Mouse (Mus musculus): ENCODE results near the gene B4galnt3. TPM values are rescaled to one million over a fixed set of nuclear protein-coding genes. Genes with fewer than 3 reads are reported as not detected.

Gene B4galnt3
- polyA plus RNA-seq, 1 experiment from 2014 or later: 0.11 TPM

DNA sequence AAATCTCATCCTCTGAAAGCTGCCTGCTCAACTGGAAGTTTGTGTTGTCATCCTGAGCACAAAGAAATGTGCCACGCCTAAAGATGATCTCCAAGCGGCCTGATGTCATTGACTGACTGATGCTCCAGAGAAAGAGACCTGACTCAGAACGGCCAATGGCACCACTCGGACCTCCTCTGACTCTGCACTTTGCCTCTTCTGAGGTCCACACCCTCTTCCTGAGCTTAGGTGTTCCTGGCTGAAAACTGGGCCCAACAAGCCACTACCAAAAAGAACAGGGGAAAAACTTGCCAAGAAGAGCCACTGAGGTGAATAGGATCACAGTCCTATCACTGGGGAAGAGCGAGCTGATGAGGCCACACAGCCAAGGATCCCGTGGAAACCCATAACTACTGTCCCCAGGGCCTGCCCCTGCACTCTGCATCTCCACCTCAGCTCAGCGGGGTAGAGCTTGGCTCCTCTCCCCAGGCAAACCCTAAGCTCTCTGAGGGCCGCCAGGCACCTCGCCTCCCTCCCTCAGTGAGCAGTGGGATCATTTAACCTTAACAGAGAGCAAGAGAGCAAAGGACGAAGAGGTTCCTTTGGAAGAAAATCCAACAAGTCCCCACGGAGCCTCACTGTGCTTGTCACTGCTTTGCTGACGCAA lies 31.4 kb downstream of the B4galnt3 start:
- Histone ChIP-seq H3K9me3 (replicated peaks) (no peaks in the 10 kb centered on the region), H3K27me3 (ENCODE audit: low read depth, poor library complexity, severe bottlenecking) (no peaks in the 10 kb centered on the region), H3K4me1 (0 out of 2 replicates have a peak, but pooled peaks cover 5% of the 10 kb centered on the region), H3K4me3 (no peak overlapping the region), H3K27ac (replicated peaks) (no peak overlapping the region), H3K36me3 (no peaks in the 10 kb centered on the region)
- 56% methylated on average over 12 of the region's 12 CpGs for WGBS
- DNase-seq (ENCODE audit: low spot score): no peak

GRCm38 (mm10) chr6:120259481-120259880 lies 34.9 kb downstream of the B4galnt3 start:
- Histone ChIP-seq H3K36me3 (no peaks in the 10 kb centered on the region), H3K4me3 (no peak overlapping the region), H3K27ac (replicated peaks) (no peak overlapping the region), H3K4me1 (0 out of 2 replicates have a peak, but pooled peaks cover 5% of the 10 kb centered on the region), H3K27me3 (ENCODE audit: low read depth, poor library complexity, severe bottlenecking) (no peaks in the 10 kb centered on the region), H3K9me3 (replicated peaks) (no peaks in the 10 kb centered on the region)
- 35% methylated on average over 9 of the region's 9 CpGs for WGBS
- no peak for DNase-seq (ENCODE audit: low spot score)

DNA sequence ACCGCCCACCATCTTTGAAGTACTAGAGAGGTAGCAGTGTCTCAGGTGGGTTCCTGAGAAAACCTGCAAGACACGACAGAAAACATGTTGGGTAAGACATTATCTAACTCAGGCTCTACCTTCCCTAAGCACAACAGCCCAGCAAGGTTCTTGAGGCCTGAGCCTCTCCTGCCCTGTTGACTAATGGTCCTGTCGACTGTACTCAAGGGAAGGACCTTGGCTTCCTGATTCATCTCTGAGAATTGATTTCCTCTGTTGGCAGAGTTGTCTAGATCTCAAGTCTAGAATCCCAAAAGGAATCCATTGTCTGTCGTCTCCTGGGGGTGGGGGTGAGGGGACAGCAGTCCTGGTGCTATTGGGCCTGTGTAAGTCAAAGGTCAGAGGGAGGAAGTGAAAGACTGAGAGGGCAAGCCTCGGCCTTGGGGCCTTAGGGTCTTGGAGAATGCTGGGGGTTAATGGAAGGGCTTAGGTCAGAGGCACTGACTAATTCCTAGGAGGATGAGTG lies 37.9 kb downstream of the B4galnt3 start:
- 0 out of 2 replicates have a peak, but pooled peaks cover 5% of the 10 kb centered on the region for H3K4me1 ChIP-seq
- H3K27me3 ChIP-seq (ENCODE audit: low read depth, poor library complexity, severe bottlenecking): no peaks in the 10 kb centered on the region
- DNase-seq (ENCODE audit: low spot score): no peak
- WGBS: 69% methylated on average over 5 of the region's 5 CpGs
- H3K36me3 ChIP-seq: no peaks in the 10 kb centered on the region
- H3K27ac ChIP-seq (replicated peaks): no peak overlapping the region
- no peaks in the 10 kb centered on the region for H3K9me3 ChIP-seq (replicated peaks)
- H3K4me3 ChIP-seq: no peak overlapping the region

DNA sequence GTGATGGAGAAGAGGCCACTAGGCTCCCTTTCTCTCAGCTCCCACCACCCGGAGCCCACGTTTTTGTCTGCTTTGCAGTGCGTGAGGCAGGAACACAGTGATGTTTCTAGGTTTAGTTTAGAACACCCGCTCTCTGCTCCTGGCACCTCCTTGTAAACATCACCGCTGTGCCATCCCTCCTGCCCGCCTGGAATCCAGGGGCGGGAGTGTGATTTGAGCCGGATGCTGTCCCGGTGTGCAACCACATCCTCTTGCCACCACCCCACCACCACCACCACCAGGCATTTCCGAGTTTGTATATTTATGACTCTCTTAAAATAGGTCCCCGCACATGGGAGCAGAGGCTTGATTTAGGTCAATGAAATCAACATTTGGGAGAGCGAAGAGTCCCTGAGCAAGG lies 38.7 kb downstream of the B4galnt3 start:
- H3K27me3 ChIP-seq (ENCODE audit: low read depth, poor library complexity, severe bottlenecking): no peaks in the 10 kb centered on the region
- H3K9me3 ChIP-seq (replicated peaks): no peaks in the 10 kb centered on the region
- H3K27ac ChIP-seq (replicated peaks): no peak overlapping the region
- 0 out of 2 replicates have a peak, but pooled peaks cover 5% of the 10 kb centered on the region for H3K4me1 ChIP-seq
- DNase-seq (ENCODE audit: low spot score): no peak
- no peaks in the 10 kb centered on the region for H3K36me3 ChIP-seq
- WGBS: 89% methylated on average over 12 of the region's 12 CpGs
- no peak overlapping the region for H3K4me3 ChIP-seq

DNA sequence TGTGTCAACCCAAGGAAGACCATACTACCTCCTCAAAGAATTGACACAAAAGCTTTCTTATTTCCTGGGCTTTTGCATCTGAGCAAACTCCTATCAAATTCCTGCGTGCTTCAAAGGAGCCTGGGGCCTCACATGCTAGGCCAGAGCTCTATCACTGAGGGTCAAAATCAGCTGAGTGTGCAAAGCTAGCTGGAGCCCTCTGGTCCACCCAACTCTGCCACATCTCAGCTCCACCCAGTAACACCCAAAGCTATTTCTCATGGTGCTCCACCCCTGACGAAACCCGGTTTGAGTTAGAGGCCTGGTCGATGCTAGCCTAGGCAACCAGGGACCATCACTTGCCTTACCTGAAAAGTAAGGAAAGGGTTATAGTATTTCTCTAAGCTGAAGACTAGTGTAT lies 39.2 kb downstream of the B4galnt3 start:
- H3K36me3 ChIP-seq: no peaks in the 10 kb centered on the region
- DNase-seq (ENCODE audit: low spot score): no peak
- no peaks in the 10 kb centered on the region for H3K27me3 ChIP-seq (ENCODE audit: low read depth, poor library complexity, severe bottlenecking)
- H3K27ac ChIP-seq (replicated peaks): no peak overlapping the region
- 78% methylated on average over 4 of the region's 4 CpGs for WGBS
- no peaks in the 10 kb centered on the region for H3K9me3 ChIP-seq (replicated peaks)
- H3K4me1 ChIP-seq: 0 out of 2 replicates have a peak, but pooled peaks cover 5% of the 10 kb centered on the region
- no peak overlapping the region for H3K4me3 ChIP-seq

DNA sequence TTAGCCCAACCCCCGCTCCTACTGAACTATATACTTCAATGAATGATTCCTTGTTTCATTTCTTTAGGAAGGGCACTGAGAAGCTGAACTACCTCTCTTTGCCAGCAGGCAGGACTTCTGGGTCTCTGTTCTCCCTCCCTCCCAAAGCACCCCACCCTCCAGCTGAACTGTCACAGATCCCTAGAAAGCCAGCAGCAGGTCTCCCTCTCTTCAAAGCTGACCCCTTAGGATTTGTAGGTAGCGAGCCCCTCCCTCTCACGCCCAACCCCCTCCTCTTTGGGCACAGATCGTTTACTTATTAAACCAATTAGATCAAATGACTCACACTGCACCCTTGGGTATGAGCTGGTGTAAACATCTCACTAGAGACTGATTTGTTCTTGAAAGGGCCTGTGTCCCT lies 39.7 kb downstream of the B4galnt3 start:
- 66% methylated on average over 4 of the region's 4 CpGs for WGBS
- no peak for DNase-seq (ENCODE audit: low spot score)
- no peak overlapping the region for H3K27ac ChIP-seq (replicated peaks)
- H3K36me3 ChIP-seq: no peaks in the 10 kb centered on the region
- no peaks in the 10 kb centered on the region for H3K9me3 ChIP-seq (replicated peaks)
- 0 out of 2 replicates have a peak, but pooled peaks cover 5% of the 10 kb centered on the region for H3K4me1 ChIP-seq
- H3K27me3 ChIP-seq (ENCODE audit: low read depth, poor library complexity, severe bottlenecking): no peaks in the 10 kb centered on the region
- no peak overlapping the region for H3K4me3 ChIP-seq

DNA sequence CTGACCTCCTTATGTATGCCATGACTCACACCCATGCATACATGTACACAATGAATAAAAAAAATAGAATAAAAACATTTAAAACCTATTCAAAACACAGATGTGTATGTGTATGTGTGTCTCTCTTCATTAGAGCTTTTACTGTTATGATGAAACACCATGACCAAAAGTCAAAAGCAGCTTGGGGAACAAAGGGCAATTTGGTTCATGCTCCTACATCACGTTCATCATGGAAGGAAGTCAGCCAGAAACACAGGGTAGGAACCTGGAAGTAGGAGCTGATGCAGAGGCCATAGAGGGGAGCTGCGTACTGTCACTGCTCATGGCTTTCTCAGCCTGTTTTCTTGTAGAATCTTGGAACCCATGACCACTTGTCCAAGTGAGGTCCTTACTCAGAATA lies 41.6 kb downstream of the B4galnt3 start:
- Histone ChIP-seq H3K4me3 (no peak overlapping the region), H3K27ac (replicated peaks) (no peak overlapping the region), H3K27me3 (ENCODE audit: low read depth, poor library complexity, severe bottlenecking) (no peaks in the 10 kb centered on the region), H3K9me3 (replicated peaks) (no peaks in the 10 kb centered on the region), H3K4me1 (no peaks in the 10 kb centered on the region), H3K36me3 (no peaks in the 10 kb centered on the region)
- 76% methylated on average over 2 of the region's 2 CpGs for WGBS
- DNase-seq (ENCODE audit: low spot score): no peak

DNA sequence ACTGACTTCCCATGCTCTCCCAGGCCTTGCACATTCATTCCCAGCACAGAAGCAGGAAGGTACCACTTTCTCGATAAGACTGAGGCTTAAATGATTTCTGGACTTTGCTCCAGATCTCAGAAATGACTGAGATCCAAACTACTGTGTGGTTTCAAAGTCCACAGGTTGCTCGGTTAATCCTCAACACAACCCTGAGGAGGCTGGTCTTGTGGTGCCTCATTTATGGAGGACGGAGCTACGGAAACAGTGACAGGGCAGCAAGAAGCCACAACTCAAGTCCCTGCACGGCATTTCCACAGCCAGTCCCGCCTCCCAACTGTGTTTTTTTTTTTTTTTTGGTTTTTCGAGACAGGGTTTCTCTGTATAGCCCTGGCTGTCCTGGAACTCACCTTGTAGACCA lies 43.3 kb downstream of the B4galnt3 start:
- H3K4me3 ChIP-seq: no peak overlapping the region
- DNase-seq (ENCODE audit: low spot score): no peak
- 86% methylated on average over 7 of the region's 7 CpGs for WGBS
- no peaks in the 10 kb centered on the region for H3K9me3 ChIP-seq (replicated peaks)
- H3K27me3 ChIP-seq (ENCODE audit: low read depth, poor library complexity, severe bottlenecking): no peaks in the 10 kb centered on the region
- no peaks in the 10 kb centered on the region for H3K36me3 ChIP-seq
- H3K4me1 ChIP-seq: no peaks in the 10 kb centered on the region
- no peak overlapping the region for H3K27ac ChIP-seq (replicated peaks)

DNA sequence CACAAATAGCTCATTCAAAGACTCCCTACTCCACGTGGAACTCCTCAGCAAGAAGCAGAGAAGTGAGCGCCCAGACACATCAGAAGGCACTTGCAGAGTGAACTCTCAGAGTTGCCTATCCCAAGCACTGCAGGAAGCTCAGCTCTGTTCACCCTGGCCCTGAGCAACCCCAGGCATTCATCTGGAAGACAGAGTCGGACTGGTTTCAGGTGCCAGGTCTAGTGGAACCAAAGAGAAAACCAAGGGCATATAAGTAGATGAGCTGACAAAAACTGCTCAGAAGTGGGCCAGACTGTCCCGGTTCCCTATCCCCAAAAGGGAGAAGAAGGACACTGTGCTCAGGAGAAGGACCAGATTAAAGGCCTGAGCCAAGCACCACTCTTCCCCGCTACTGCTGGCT lies 44.5 kb downstream of the B4galnt3 start:
- H3K36me3 ChIP-seq: no peaks in the 10 kb centered on the region
- H3K27ac ChIP-seq (replicated peaks): no peak overlapping the region
- 77% methylated on average over 5 of the region's 5 CpGs for WGBS
- H3K4me3 ChIP-seq: no peak overlapping the region
- no peaks in the 10 kb centered on the region for H3K9me3 ChIP-seq (replicated peaks)
- H3K27me3 ChIP-seq (ENCODE audit: low read depth, poor library complexity, severe bottlenecking): no peaks in the 10 kb centered on the region
- no peak for DNase-seq (ENCODE audit: low spot score)
- H3K4me1 ChIP-seq: no peaks in the 10 kb centered on the region

- no peak for DNase-seq (ENCODE audit: low spot score)
- H3K36me3 ChIP-seq: no peaks in the 10 kb centered on the region
- WGBS: 87% methylated on average over 5 of the region's 5 CpGs
- no peak overlapping the region for H3K4me3 ChIP-seq
- no peaks in the 10 kb centered on the region for H3K4me1 ChIP-seq
- H3K27me3 ChIP-seq (ENCODE audit: low read depth, poor library complexity, severe bottlenecking): no peaks in the 10 kb centered on the region
- H3K9me3 ChIP-seq (replicated peaks): no peaks in the 10 kb centered on the region
- H3K27ac ChIP-seq (replicated peaks): no peak overlapping the region
Observed at GRCm38 (mm10) chr6:120246676-120247075, 47.7 kb downstream of the B4galnt3 start.

DNA sequence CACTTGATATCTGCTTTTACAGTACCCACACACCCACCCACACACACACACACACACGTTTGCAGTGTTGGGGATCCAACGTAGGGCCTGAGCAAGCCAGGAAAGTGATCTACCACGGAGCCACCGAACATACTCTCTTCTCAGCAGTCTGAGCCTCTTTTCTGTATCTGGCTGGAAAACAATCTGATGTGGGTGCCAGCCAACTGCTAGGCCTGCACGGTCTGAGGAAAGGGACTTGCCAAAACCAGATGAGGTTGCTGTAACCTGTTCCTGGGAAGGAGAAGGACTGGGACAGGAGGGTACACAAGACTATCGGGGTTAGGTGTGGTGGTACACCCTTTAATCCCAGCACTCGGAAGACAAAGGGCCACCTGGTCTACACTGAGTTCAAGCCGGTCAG lies 51.1 kb downstream of the B4galnt3 start:
- no peak for DNase-seq (ENCODE audit: low spot score)
- Histone ChIP-seq H3K27me3 (ENCODE audit: low read depth, poor library complexity, severe bottlenecking) (no peaks in the 10 kb centered on the region), H3K27ac (replicated peaks) (no peak overlapping the region), H3K36me3 (no peaks in the 10 kb centered on the region), H3K4me3 (no peak overlapping the region), H3K4me1 (no peaks in the 10 kb centered on the region), H3K9me3 (replicated peaks) (no peaks in the 10 kb centered on the region)
- WGBS: 75% methylated on average over 8 of the region's 8 CpGs

- Histone ChIP-seq H3K4me1 (no peaks in the 10 kb centered on the region), H3K9me3 (replicated peaks) (no peaks in the 10 kb centered on the region), H3K36me3 (no peaks in the 10 kb centered on the region), H3K27me3 (ENCODE audit: low read depth, poor library complexity, severe bottlenecking) (no peaks in the 10 kb centered on the region), H3K4me3 (no peak overlapping the region), H3K27ac (replicated peaks) (no peak overlapping the region)
- DNase-seq (ENCODE audit: low spot score): no peak
- 89% methylated on average over 8 of the region's 8 CpGs for WGBS
Observed at GRCm38 (mm10) chr6:120242530-120242929, 51.8 kb downstream of the B4galnt3 start.

GRCm38 (mm10) chr6:120241453-120241852 lies 52.9 kb downstream of the B4galnt3 start:
- no peak for DNase-seq (ENCODE audit: low spot score)
- no peaks in the 10 kb centered on the region for H3K9me3 ChIP-seq (replicated peaks)
- no peaks in the 10 kb centered on the region for H3K27me3 ChIP-seq (ENCODE audit: low read depth, poor library complexity, severe bottlenecking)
- WGBS: 94% methylated on average over 12 of the region's 12 CpGs
- H3K4me3 ChIP-seq: no peak overlapping the region
- H3K36me3 ChIP-seq: no peaks in the 10 kb centered on the region
- H3K27ac ChIP-seq (replicated peaks): no peak overlapping the region
- no peaks in the 10 kb centered on the region for H3K4me1 ChIP-seq

Measured in midbrain, embryonic 10.5 days (tissue).